Mouse (Mus musculus) Patski (cell line): ENCODE results near the gene Aacs. TPM values are rescaled to one million over a fixed set of nuclear protein-coding genes. Genes with fewer than 3 reads are reported as not detected.

Experiments used
- ATAC-seq: fragments of 100-300 bp; one replicate; pipeline ENCODE4 v1.8.0; 2021
- CTCF ChIA-PET: fragments of 350-600 bp; sonication (Branson Sonifier 250); formaldehyde crosslinking; loops from one replicate; lab custom pipeline; 2022; ENCODE audit warnings: inconsistent platforms; lab: Charles Lee
- POLR2A ChIA-PET: fragments of 350-600 bp; sonication (Branson Sonifier 250); formaldehyde crosslinking; loops from one replicate; lab custom pipeline; 2022; ENCODE audit warnings: antibody characterized with exemption, inconsistent platforms; lab: Charles Lee
- DNase-seq: peaks from one replicate; pipeline ENCODE4 v3.0.0-alpha.2; 2011; ENCODE audit warnings: low read depth, low spot score
- H3K27me3 ChIP-seq: fragments of 371-371 bp; one replicate; pipeline ENCODE4 v1.5.1; 2021
- CTCF ChIP-seq: fragments of 100-300 bp; IDR thresholded peaks from one replicate; pipeline ENCODE4 v1.5.1; 2021
- in situ Hi-C: fragments of 300-500 bp; cut with MboI; formaldehyde crosslinking; loops from 3 replicates; pipeline ENCODE4 v1.11.1; 2018; ENCODE audit warnings: low pct_unique_long_range_greater_than_20kb, mixed read lengths
- polyA plus RNA-seq: library from polyadenylated mRNA; unstranded; gene quantifications from one replicate; pipeline ENCODE4 v1.2.3, GENCODE M21; 2021

Aacs gene
- polyA plus RNA-seq, 1 experiment from 2014 or later = 49.4 TPM

GRCm38 (mm10) chr5:125461868-125462445 is 13.7 kb upstream of the Aacs start:
- in situ Hi-C loops = no loop called here
- POLR2A ChIA-PET = no interaction called here
- TF ChIP-seq CTCF = no peak
- DNase-seq = no peak
- ATAC-seq = no peak
- CTCF ChIA-PET = interaction anchor here (1.0 to 1.7 kb wide), 4 partner anchors 26 to 56 kb away, joined by 3 to 8 read pairs (median 4); no protein-coding TSS in a partner anchor
- no peaks in the 10 kb centered on the region for H3K27me3 ChIP-seq

- in situ Hi-C loops = no loop called here
- H3K27me3 ChIP-seq = no peaks in the 10 kb centered on the region
- POLR2A ChIA-PET = interaction anchor here (0.7 to 1.6 kb wide), 2 partner anchors 10 to 81 kb away, joined by 3 to 6 read pairs; partner anchors contain the start of gene Aacs
- ATAC-seq (no peak), DNase-seq (no peak)
- TF ChIP-seq CTCF = no peak
- CTCF ChIA-PET = interaction anchor here (1.2 to 1.3 kb wide), 2 partner anchors 10 to 14 kb away, joined by 3 to 5 read pairs; no protein-coding TSS in a partner anchor
Observed at GRCm38 (mm10) chr5:125465192-125465591, 10.4 kb upstream of the Aacs start.

GRCm38 (mm10) chr5:125465701-125466106 is 9.9 kb upstream of the Aacs start:
- CTCF ChIA-PET = interaction anchor here (1.2 kb wide), 1 partner anchor 9 kb away, joined by 3 read pairs; no protein-coding TSS in a partner anchor
- H3K27me3 ChIP-seq = no peaks in the 10 kb centered on the region
- TF ChIP-seq CTCF = no peak
- ATAC-seq (peak; percentile 100), DNase-seq (peak; percentile 85)
- in situ Hi-C loops = no loop called here
- POLR2A ChIA-PET = interaction anchor here (1.6 kb wide), 1 partner anchor 10 kb away, joined by 6 read pairs; the partner anchor contains the start of gene Aacs

GRCm38 (mm10) chr5:125466483-125466882 is 9.1 kb upstream of the Aacs start:
- no peak for ATAC-seq
- H3K27me3 ChIP-seq = no peaks in the 10 kb centered on the region
- ChIA-PET CTCF (interaction anchor here (0.8 kb wide), 1 partner anchor 32 kb away, joined by 3 read pairs; no protein-coding TSS in a partner anchor), POLR2A (interaction anchor here (1.6 kb wide), 1 partner anchor 9 kb away, joined by 6 read pairs; the partner anchor contains the start of gene Aacs)
- DNase-seq = no peak
- no peak for TF ChIP-seq CTCF
- in situ Hi-C loops = no loop called here

- no peaks in the 10 kb centered on the region for H3K27me3 ChIP-seq
- TF ChIP-seq CTCF = no peak
- ChIA-PET CTCF (interaction anchor here (0.8 kb wide), 1 partner anchor 31 kb away, joined by 3 read pairs; no protein-coding TSS in a partner anchor), POLR2A (no interaction called here)
- in situ Hi-C loops = no loop called here
- ATAC-seq (no peak), DNase-seq (no peak)
Observed at GRCm38 (mm10) chr5:125467261-125467660, 8.4 kb upstream of the Aacs start.

- TF ChIP-seq CTCF = no peak
- ATAC-seq (no peak), DNase-seq (no peak)
- ChIA-PET POLR2A (no interaction called here), CTCF (interaction anchor here (1.5 kb wide), 1 partner anchor 21 kb away, joined by 3 read pairs; no protein-coding TSS in a partner anchor)
- no peaks in the 10 kb centered on the region for H3K27me3 ChIP-seq
- in situ Hi-C loops = no loop called here
Observed at GRCm38 (mm10) chr5:125470713-125471112, 4.9 kb upstream of the Aacs start.

- DNase-seq (no peak), ATAC-seq (no peak)
- TF ChIP-seq CTCF = no peak
- POLR2A ChIA-PET = interaction anchor here (0.7 kb wide), 1 partner anchor 1694 kb away, joined by 3 read pairs; no protein-coding TSS in a partner anchor
- H3K27me3 ChIP-seq = no peaks in the 10 kb centered on the region
- in situ Hi-C loops = no loop called here
- CTCF ChIA-PET = no interaction called here
Observed at GRCm38 (mm10) chr5:125472796-125473475, 2.7 kb upstream of the Aacs start.

GRCm38 (mm10) chr5:125475030-125475429 is 584 bp upstream of the Aacs start:
- peak; percentile 1 for ATAC-seq
- no peak for TF ChIP-seq CTCF
- POLR2A ChIA-PET = interaction anchor here (0.7 to 1.6 kb wide), 3 partner anchors 10 to 63 kb away, joined by 5 to 6 read pairs (median 5); no protein-coding TSS in a partner anchor
- CTCF ChIA-PET = interaction anchor here (0.6 kb wide), 1 partner anchor 10 kb away, joined by 3 read pairs; no protein-coding TSS in a partner anchor
- H3K27me3 ChIP-seq = no peaks in the 10 kb centered on the region
- in situ Hi-C loops = loop anchor here (5.0 kb wide), 1 partner anchor 68 kb away; no protein-coding TSS in a partner anchor
- DNase-seq = no peak

- no peak for TF ChIP-seq CTCF
- ChIA-PET CTCF (interaction anchor here (1.0 kb wide), 1 partner anchor 12 kb away, joined by 3 read pairs; no protein-coding TSS in a partner anchor), POLR2A (interaction anchor here (0.8 to 1.6 kb wide), 4 partner anchors 11 to 88 kb away, joined by 3 to 6 read pairs (median 4); no protein-coding TSS in a partner anchor)
- in situ Hi-C loops = loop anchor here (5.0 kb wide), 1 partner anchor 69 kb away; no protein-coding TSS in a partner anchor
- H3K27me3 ChIP-seq = no peaks in the 10 kb centered on the region
- DNase-seq (no peak), ATAC-seq (no peak)
Observed at GRCm38 (mm10) chr5:125476286-125476625, 642 bp downstream of the Aacs start.

- ATAC-seq (no peak), DNase-seq (no peak)
- H3K27me3 ChIP-seq = no peaks in the 10 kb centered on the region
- no peak for TF ChIP-seq CTCF
- POLR2A ChIA-PET = interaction anchor here (1.0 to 1.4 kb wide), 2 partner anchors 51 to 88 kb away, joined by 3 to 4 read pairs; no protein-coding TSS in a partner anchor
- CTCF ChIA-PET = no interaction called here
- in situ Hi-C loops = loop anchor here (5.0 kb wide), 1 partner anchor 69 kb away; no protein-coding TSS in a partner anchor
Observed at GRCm38 (mm10) chr5:125476799-125477198, 1.2 kb downstream of the Aacs start.
